Mouse (Mus musculus): ENCODE results near the gene Snapc4. TPM values are rescaled to one million over a fixed set of nuclear protein-coding genes. Genes with fewer than 3 reads are reported as not detected.
A peak's percentile ranks its signal among the peaks of the same experiment; 100 is the strongest.

Snapc4 gene
- 14.2 and 19.4 TPM in 2 replicates for polyA plus RNA-seq (2015; fragmentation: Nextera tagmentation; extraction: Ambion mirVana)

DNA sequence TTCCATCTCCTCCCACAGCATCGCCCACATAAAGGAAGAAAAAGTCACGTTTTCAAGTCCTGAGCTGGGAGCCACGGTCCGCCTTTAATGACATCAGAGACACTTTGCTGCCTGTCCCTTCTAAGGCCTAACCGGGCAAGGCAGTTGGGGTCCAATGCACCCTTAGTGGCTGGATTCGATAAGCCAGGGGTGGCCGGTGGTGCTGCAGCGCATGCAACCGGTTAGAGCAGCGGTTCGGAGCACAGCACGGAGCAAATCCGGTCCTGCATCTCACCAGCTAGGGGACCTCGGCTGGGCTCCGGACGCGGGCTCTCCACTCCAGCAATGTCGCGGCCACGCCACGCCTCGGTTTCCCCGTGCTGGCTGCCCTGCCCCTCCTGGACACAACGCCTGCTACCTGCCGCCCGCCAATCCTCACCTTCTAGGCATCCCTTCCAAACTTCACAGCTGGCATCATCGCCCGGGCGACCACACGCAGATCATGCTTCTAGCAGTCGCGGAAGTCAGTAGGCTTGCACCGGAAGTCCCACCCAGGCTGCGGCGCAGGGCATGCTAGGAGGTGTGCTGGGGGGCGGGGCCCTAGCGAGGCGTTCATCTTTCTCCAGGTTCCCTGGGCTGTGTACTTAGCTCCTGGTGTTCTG is at the start of gene Snapc4:
Gene Snapc4, minus strand, starts transcription at position 523 of the 641 bp plus-strand sequence.
- DNase-seq (ENCODE audit: low spot score) = peak; percentile 87

GRCm38 (mm10) chr2:26429851-26430250 is 49.4 kb upstream of the Snapc4 start:
- no peak for DNase-seq (ENCODE audit: low spot score)

GRCm38 (mm10) chr2:26424541-26424940 is 44.1 kb upstream of the Snapc4 start:
- DNase-seq (ENCODE audit: low spot score) = no peak

DNA sequence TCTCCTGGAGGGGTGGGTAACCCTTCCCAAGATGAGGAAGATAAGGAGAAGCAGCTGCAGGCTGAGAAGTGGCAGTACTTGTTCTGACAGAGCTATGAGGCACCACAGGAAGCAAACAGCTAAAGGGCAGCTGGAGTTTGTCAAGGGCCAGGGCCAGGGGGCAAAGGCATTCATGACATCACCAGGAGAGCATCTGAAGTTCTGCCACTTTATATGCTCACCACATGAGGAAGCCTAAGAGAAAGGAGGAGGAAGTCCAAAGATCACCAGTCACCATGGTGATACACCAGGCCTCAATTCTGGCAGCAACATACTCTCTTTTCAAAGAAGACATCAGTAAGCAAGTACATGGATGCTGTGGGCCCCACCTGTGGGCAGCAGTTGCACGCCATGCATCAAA is 42.6 kb upstream of the Snapc4 start:
- no peak for DNase-seq (ENCODE audit: low spot score)

DNA sequence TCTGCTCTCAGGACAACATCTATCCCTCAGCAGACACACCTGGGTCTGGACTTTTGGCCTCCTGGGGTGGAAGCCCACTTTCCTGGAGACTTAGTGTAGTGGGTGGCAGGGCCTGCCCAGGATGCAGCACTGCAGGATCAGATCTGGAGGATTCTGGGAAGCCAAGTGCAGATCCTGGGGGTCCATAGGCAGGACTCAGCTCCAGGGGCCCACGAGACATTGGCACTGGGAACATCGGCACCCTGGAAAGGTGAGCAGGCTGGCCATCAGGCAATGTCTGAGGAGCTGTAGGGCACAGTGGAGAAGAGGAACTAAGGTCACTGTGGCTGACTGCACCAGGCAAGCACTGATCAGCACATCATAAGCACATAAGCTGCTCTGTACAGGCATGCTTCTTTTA is 41.5 kb upstream of the Snapc4 start:
- no peak for DNase-seq (ENCODE audit: low spot score)

DNA sequence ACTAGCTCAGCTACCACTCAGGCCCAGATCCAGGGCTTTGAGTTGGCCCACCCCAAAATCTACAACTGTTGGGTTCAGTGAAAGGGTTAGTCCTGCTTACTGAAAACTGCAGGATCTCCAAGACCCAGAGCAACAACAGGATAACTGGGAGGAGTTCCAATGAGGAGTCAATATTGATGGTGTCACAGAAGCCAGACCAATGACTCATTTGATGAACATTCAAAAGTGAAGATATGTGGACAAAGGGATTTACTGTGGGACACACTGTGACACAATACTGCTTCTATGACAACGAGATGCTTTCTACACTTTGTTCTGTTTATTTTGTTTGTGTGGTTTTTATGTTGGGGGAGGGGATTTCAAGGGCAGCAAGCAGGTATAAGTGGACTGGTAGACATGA is 37.7 kb upstream of the Snapc4 start:
- DNase-seq (ENCODE audit: low spot score) = no peak

GRCm38 (mm10) chr2:26417066-26417465 is 36.6 kb upstream of the Snapc4 start:
- DNase-seq (ENCODE audit: low spot score) = no peak

DNA sequence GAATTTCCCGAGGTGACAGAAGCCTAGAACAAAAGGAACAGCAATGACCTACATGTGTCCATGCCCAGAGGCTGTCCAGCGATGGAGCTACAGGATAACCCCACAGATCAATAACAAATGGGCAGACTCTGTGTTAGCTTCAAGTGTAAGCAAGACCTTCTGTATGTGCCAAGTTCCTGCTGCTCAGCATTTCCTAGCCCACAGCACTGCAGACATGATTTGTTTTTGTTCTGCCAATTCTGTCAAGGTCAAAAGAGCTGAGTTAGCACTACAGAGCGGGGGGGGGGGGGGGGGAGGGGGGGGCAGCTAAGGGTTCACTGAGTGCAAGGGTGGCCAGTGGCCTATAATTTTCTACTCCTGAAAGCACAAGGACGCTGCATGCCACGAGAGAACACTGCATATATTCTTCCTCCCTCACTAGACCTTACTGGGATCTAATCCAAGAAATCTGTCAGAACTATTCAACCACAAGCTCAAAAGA is 30.5 kb upstream of the Snapc4 start:
- DNase-seq (ENCODE audit: low spot score) = no peak

- DNase-seq (ENCODE audit: low spot score) = peak; percentile 12
These were observed 29.6 kb upstream of the Snapc4 start for GRCm38 (mm10) chr2:26410091-26410490.

- DNase-seq (ENCODE audit: low spot score) = no peak
These were observed 28.9 kb upstream of the Snapc4 start for GRCm38 (mm10) chr2:26409362-26409761.

- peak; percentile 89 for DNase-seq (ENCODE audit: low spot score)
These were observed 28.3 kb upstream of the Snapc4 start, which contains the start of gene Inpp5e for GRCm38 (mm10) chr2:26408515-26409356. Gene Inpp5e (minus strand): TSS chr2:26409203.

- DNase-seq (ENCODE audit: low spot score) = no peak
These were observed 22.9 kb upstream of the Snapc4 start for GRCm38 (mm10) chr2:26403306-26403705.

GRCm38 (mm10) chr2:26402265-26402664 is 21.8 kb upstream of the Snapc4 start:
- no peak for DNase-seq (ENCODE audit: low spot score)

DNA sequence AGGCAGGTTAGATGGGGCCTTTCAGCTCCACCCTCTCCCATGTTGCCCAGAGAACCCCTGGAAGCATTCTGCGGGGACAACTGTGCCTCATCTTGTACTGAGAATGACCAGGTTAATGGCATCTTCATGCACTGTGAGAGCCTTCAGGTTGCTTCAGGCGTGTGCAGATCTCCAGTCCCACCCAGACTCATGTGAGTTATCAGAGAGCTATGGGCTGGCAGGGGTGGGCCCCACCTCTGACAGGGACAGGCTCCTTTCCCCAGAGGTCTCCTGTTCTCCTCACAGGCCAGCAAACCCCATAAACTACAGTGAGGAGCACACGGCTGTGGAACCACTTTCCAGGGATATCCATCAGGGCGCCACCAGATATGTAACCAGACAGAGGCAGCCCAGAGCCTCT is 20.6 kb upstream of the Snapc4 start:
- DNase-seq (ENCODE audit: low spot score) = no peak

GRCm38 (mm10) chr2:26400296-26400695 is 19.8 kb upstream of the Snapc4 start:
- no peak for DNase-seq (ENCODE audit: low spot score)

DNA sequence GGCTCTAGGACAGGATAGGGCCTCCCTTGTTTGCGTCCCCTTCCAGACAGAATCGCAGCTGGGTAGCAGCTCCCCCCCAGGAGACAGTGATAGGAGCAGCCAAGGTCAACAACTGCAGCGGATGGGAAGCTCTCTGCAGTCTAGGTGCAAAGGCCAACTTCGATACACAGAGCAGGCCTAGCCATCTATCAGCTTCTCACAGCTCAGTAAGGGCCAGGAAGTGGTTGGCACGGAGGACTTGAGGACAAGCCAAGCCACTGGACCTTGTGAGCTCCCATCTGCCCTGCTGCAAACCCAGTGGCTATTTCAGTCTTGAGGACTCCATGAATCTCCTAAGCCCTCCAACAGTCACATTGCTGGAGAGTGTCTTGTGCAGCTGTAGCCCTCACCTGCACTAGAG is 19.2 kb upstream of the Snapc4 start:
- DNase-seq (ENCODE audit: low spot score) = no peak

- no peak for DNase-seq (ENCODE audit: low spot score)
These were observed 18.5 kb upstream of the Snapc4 start for GRCm38 (mm10) chr2:26398978-26399377.

GRCm38 (mm10) chr2:26391617-26392016 is 11.2 kb upstream of the Snapc4 start:
- DNase-seq (ENCODE audit: low spot score) = no peak

GRCm38 (mm10) chr2:26390954-26391353 is 10.5 kb upstream of the Snapc4 start:
- DNase-seq (ENCODE audit: low spot score) = no peak

- peak; percentile 93 for DNase-seq (ENCODE audit: low spot score)
These were observed 8.8 kb upstream of the Snapc4 start, which contains the start of the genes Entr1 and Pmpca for GRCm38 (mm10) chr2:26389154-26389690. Gene Entr1 (minus strand): TSS chr2:26389316. Gene Pmpca (plus strand): TSS chr2:26389339.

DNA sequence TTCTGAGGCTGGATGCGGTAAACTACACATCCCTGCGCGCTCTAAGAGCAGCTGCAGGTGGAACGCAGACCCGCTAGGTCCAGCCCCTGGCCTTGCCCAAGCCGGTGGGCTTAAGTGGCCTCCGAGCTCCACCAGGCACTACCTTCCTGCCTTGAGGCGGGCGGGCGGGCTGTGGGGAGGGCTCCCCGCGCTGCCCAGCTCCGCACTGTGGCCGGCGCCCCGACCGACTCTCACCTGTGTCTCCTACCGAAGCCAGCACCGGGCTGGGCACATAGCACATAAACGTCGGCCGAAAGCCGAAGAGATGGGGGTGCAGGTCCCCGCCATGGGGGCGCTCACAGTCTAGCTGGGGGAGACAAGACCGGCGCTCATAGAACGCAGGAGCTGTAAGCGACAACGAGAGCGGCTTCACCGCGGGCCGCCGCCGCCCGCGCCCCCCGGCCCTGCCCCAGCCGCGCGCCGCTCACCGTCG is 8.3 kb upstream of the Snapc4 start:
- DNase-seq (ENCODE audit: low spot score) = peak; percentile 35

DNA sequence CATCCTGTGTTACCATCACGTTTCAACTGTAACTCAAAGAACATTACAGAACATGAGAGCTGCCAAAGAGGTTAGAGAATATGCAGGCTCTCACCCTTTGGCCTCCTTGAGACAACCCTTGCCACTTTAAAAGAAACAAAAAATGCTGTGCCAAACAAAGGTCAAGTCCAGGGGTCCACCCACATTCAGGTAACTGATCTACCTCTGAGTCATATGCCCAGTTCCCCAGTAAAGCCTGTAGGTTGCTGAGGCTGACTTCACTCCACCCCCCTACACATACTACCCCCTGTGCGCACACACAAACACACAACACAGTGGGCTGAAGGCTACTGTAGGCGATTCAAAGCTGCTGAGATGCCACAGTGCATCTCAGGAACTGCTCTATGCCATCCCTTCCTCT is 7.3 kb upstream of the Snapc4 start:
- DNase-seq (ENCODE audit: low spot score) = no peak
